Mouse (Mus musculus): ENCODE data around the gene Prkag1. TPM values are rescaled to one million over a fixed set of nuclear protein-coding genes. Genes with fewer than 3 reads are reported as not detected.
A peak's percentile ranks its signal among the peaks of the same experiment; 100 is the strongest.

The Prkag1 gene
- 58.0 and 61.2 TPM in 2 replicates for total RNA-seq (2015; ENCODE audit: low replicate concordance)
- 73.0 and 87.4 TPM in 2 replicates for total RNA-seq (2017; ENCODE audit: low replicate concordance)

DNA sequence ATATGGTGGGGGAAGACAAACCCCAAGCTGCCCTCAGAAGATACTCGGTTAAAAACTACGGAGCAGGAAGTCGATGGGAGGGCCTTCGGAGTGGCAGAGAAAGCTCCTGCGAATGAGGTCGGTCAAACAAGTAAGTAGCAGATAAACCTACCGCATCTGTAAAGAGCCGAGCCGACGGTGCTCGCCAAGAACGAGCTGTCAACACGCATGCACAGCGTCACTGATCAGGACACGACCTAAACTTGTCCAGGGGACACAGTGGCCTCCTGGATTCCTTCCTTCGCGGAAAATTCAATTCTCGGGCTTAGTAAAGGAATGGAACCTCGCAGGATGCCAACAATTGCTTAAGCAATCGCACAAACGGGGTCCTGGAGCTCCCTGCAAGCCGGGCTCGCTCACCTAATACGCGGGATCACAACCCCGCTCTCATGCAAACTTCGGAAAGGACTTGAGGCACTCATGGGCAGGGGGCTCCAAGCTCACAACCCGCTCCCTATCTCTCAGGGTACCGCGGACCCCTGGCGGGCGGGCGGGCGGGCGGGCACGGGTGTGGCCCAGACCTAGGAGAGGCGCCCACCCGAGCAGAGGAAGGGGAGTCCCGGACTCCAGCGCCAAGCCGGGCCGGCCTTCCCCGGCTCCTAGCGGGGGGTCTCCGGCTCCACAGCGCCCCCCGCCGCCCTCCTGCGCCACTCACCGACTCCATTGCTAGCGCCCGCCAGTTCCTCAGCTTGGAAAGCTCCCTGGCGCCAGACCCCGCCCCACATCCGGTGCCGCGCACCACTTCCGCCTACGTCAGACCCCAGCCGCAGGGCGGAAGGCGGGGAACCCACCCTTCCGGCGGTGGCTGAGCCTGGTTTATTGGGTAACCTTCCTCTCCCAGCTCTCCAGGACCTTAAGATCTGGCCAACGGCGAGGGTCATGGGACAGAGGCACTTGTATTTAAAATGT, at the start of gene Prkag1:
TSS of gene Prkag1 (minus strand) at position 786 of the 948 bp plus-strand sequence.
- ATAC-seq (replicated peaks; ENCODE audit: low FRiP score, poor library complexity, severe bottlenecking): peak; percentile 93

DNA sequence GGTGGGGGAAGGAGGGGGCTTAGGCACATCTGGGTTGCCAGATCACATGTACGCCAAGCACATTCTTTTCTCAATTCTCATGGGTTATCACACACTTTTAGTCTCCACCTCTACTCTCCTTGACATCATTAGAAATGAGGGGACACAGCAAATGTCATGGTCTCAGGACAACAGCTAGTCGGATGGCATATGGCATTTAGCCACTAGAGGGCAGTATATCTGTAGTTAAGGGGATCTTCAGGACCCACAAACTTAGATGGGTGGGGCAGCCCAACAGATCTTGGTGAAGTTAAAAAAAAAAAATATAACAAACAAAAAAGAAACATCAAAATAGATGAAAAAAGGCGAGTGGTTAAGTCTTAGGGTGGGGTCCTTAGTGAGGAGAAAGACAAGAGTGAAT, 46.0 kb upstream of the Prkag1 start:
- ATAC-seq (replicated peaks; ENCODE audit: low FRiP score, poor library complexity, severe bottlenecking): peak; percentile 55; the same call in 1 of the 2 replicates

DNA sequence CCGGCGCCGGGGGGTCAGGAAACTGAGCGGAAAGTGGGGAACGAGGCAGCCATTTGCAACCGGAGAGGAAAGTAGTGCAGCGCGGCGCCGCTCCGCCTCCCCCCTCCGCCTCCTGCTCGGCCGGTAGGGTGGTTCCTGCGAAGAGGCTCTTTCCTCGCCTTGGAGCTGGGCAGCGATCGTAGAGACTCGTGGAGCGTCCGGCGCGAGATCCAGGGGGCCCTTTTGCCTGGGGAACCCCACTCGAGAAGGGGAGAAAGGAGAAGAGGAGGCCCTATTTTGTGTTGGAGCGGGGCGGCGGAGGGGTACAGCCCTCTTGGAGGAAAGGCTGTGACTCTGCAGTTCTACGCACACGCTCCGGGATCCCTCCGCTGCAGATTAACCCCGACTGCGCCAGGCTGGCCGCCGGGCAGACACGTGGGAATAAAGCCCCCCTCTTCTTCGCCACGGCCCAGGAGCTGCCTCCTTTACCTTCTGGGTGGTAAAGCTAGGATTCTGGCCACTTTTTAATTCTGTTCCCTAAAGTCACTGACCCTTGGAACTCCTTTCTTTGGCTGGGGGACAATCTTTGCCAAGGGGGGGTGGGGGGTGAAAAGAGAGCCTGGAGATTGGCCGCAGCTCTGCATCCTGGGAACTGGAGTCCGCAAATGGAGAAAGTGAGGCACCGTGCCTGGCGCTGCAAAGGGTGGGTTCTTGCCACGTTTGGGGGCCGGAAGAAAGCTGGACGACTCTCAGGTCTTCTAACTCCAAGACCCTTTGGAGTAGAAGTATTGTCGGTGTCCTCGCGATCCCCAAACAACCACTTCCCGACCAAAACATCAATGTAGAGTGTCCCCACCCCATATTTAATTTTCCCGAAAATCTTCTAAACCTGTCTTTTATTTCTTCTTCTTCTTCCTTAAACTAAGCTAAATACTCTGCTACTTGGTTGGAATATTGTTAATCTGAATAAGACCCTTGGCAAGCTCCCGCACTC, 40.9 kb upstream of the Prkag1 start:
- ATAC-seq (replicated peaks; ENCODE audit: low FRiP score, poor library complexity, severe bottlenecking): peak; percentile 83

DNA sequence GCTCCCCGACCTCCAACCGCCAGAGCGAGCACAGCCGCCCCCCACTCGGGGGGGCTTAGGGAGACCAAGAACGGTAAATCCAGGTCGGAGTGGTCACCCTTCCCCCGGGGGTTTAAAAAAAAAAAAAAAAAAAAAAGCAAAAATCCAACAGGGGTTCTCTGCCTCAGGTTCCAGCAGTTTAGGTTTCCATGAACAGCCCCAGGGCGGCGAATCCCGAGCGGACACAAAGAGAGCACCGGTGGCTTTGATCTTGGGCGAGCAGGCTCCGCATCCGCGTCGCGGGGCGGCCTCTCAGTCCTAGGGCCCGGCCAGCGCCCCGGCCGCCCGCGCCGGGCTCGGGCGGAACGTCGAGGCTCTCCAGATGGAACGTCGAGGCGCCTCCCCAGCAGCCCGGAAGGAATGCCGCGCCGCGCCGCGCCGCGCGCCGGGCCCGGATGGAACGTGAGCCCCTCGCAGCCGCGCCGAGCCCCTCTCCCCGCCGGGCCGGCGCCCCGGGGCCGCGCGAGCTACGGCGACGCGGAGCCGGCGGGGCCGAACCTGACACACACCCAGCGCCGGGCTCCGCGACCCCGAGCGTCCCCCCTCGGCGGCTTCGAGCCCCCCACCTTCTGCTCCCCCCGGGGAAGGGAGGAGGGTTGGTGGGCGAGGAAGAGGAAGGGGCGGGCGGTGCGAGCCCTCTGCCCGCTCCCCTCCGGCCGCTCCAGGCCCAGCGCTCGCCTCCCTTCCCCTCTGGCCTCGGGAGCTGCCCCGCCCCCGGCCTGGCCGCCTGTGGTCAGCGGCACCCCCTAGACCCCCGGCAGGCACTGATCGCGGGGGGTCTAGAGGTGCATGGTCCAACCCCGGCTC, 40.0 kb upstream of the Prkag1 start, which contains the start of gene Kmt2d:
TSS of gene Kmt2d (minus strand) at position 135 of the 846 bp plus-strand sequence.
- peak; percentile 39; the same call in 1 of the 2 replicates for ATAC-seq (replicated peaks; ENCODE audit: low FRiP score, poor library complexity, severe bottlenecking)

DNA sequence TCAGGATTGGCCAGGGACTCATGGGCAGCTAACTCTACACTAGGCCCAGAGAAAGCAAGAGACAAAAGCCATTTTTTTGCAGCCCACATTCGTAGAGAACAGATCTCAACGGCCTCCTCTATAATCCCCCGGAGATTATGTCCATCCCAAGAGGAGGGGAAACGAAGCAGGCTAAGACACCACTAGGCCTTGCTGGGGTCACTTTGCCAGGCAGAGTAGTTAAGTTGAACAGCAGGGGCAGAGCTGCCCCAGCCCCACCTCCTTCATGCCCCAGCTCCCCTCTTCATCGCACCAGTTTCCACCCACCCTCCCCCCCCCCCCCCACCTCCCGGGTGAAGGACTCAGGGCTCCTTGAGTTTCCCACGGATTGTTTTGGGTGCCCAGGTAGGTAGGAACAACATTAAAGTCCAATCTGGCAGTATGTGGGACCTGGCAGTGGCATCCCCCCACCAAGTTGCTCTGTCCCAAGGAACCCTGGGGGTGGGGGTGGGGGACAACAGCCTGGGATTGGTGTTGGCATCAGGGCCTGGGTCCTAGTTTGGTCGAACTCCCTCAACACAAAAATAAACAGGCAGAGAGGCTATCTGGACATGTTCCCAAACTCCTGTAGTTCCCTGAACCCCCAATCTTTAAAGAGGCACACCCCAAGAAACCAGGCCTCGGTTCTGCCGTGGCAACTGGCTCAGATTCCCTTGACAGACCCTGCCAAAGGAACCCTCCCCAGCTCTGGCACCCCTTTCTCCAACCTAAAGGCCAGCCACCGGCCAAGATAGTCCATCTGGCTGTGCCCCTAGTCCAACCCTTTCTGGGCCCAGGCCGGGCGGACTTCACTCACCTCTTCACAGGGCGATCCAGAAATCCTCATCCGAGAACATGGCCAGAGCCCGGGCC, 39.1 kb upstream of the Prkag1 start:
- 0 out of 2 replicates have a peak, but pooled peaks have one; percentile 22 for ATAC-seq (replicated peaks; ENCODE audit: low FRiP score, poor library complexity, severe bottlenecking)

DNA sequence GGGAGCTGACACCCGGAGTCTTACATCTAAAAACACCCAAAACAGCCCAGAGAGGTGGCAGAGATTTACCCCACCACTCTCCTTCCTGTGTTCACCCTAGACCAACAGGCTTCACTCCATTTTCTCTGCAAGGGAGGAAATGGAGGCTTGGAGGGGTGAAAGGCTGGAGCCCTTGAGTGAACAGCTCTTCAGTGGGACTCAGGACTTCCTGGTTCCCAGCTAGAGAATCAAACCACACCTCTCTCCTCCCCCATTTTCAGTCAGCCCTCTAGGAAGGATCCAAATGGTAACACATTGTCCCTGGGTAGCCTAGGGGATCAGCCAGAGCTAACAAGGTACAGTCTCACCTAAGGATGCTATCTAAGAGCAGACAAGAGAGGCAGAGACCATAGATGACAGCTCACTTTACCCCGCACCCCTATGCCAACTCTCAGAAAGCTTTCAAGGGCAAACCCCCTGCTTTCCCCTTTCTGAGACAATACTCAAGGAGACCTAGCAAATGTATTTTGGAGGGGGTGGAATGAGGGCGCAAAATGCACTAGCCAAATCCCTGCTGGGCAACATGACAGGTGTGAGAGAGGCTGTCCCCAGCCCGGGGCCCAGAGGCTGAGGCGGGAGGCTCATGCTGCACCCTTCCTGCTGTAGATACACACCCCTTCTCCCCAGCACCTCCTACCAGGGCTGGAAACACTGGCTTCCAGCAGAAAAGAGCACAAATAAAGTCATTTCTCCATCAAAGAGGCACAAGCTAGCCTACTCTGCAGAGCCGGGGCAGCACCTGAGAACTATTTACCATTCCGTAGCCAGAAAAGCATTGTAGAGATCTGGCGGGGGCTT, 38.2 kb upstream of the Prkag1 start:
- ATAC-seq (replicated peaks; ENCODE audit: low FRiP score, poor library complexity, severe bottlenecking): 0 out of 2 replicates have a peak, but pooled peaks have one; percentile 40

DNA sequence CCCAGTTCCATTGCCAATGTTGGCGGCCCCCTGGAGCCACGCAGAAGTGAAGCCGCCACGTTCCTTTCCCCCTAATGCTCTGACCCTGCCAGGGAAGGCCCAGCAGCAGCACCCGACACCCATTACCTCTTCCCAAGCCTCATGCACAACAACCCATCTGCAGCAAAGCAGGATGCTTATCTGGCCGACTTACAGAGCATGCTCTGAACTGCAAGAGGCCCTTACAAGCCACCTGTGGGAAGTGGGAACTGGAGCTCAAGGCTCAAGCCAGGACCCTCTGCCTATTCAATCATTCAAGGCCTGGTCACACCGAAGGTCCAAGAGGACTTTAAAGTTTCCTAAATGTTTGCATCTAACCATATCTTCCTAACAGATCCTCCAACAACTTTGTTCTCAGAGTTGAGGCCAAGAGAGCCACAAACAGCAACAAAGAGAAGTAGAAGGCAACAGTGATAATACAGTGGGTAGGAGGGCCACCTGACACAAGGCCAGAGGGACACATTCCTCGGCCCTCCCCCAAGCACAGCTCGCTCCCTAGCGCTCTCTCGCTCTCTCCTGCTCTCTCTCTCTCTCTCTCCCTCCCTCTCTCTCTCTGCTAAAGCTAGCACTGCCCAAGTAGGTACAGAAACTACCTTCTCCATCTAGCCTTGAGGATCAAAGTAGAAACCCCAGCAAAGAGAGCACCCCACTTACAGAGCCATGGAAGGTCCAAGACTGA, 37.2 kb upstream of the Prkag1 start:
- no peak for ATAC-seq (replicated peaks; ENCODE audit: low FRiP score, poor library complexity, severe bottlenecking)

DNA sequence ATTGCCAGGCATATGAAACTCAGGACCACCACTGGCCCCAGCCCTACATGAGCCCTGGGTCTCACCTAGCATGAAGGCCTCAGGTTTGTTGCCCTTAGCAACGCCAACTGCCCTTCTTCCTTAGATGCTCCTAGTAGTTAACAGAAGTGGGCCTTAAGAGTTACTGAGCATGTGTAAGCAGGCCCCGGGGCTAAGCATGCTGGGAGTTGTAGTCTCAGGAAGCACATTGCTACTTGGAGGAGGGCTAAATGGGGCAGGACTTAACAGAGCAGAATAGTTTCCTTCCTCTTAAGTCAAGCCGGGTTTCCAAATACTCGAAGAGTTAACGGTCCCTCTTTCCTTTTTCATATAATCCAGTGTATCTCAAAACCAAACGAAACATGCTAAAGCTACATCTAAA, 36.0 kb upstream of the Prkag1 start:
- ATAC-seq (replicated peaks; ENCODE audit: low FRiP score, poor library complexity, severe bottlenecking): no peak

DNA sequence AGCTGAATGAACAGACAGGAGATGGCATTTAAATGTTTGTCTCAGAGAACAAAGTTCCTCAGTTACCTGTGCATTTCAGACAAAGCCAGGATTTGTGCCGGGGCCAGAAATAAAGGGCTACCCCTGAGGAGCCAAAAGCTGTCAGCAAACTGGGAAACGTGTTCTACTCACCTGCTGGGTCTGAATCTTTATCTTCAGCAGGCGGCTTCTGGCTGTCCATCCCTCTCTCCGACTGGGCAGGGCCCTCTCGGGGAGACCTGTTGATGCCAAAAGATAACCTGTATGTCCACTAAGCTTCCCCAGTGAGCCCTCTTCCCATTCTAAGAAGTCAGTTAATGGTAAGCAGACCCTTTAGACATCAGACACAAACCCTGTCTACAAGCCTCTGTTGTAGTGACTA, 35.2 kb upstream of the Prkag1 start:
- no peak for ATAC-seq (replicated peaks; ENCODE audit: low FRiP score, poor library complexity, severe bottlenecking)

DNA sequence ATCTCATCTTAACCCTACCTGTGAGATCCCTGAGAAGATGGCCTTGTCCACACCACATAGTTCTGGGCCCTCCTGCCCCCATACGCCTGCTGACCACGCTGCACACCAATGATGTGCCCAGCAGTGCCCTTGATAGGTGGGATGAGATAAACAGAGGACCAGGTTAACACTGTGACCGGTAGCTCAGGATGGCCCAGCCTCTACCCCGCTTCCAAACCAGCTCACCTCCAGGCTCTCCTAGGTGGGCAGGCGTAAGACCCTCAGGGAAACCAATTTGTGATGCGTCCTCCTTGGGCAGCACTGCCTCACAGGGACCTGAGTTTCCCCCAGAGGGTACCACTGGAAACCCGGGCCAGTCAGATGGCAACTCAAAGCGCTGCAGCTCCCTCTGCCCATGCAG, 34.5 kb upstream of the Prkag1 start:
- no peak for ATAC-seq (replicated peaks; ENCODE audit: low FRiP score, poor library complexity, severe bottlenecking)

DNA sequence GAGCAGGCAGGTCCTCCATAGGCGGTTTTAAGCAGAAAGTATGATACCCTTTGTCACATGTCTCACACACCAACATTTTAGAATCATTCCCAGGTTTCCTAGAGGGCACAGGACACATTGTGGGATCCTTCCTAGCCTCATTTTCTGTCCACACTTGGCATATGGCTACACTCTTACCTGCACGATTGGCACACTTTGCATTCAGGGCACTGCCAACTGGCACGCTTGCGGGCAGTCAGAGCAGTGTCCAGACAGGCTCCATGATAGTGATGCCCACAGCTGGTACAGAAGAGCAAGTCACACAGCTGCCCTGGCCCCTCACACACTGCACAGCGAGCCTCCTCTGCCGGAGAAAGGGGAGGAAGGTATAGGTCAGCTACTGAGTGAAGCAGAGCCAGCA, 33.6 kb upstream of the Prkag1 start:
- no peak for ATAC-seq (replicated peaks; ENCODE audit: low FRiP score, poor library complexity, severe bottlenecking)

DNA sequence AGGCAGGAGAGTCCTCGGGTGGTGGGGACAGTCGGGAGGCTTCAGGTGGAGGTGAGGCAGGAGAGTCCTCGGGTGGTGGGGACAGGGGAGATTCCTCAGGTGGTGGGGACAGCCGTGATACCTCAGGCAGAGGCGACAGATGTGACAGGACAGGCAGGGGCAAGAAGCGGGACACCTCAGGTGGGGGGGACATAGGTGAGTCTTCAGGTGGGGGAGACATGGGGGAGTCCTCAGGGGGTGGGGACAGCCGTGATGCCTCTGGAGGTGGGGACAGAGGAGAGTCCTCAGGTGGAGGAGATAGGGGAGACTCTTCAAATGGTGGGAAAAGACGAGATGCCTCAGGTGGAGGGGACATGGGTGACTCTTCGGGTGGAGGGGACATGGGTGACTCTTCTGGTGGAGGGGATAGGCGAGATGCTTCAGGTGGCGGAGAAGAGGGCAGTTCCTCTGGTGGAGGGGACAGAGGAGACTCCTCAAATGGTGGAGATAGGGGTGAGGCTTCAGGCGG, 32.2 kb upstream of the Prkag1 start:
- no peak for ATAC-seq (replicated peaks; ENCODE audit: low FRiP score, poor library complexity, severe bottlenecking)

DNA sequence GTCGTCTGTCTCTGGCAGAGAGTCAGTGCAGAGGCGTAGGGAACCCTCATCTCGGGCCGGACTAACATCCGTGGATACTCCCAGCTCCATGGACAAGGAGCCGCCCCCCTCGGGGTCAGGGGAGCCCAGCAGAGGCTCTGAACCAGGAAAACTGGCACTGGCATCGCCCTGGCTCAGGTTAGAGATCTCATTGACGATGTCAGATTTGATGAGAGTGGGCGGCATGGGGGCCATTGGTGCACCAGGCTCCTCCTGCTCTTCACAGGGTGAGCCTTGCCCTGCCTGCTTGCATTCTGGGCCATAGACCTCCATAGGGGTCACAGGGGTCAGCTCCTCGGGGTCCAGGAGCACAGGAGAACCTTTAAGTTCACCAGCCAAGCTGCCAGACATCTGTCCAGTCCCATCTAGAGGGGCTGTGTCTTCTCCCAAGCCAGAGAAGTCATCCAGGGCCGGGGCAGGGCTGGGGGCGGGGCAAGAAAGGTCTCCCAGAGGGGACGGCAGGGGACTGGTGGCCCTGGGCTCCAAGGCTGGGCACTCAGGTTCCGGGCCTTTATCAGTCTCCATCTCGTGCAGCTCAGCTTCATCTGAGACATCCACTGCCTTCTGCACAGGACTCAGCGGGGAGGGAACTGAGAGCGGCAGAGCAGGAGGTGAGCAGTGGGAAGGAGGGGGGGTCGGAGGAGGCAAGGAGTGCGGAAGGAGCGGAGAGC, 30.5 kb upstream of the Prkag1 start:
- no peak for ATAC-seq (replicated peaks; ENCODE audit: low FRiP score, poor library complexity, severe bottlenecking)

DNA sequence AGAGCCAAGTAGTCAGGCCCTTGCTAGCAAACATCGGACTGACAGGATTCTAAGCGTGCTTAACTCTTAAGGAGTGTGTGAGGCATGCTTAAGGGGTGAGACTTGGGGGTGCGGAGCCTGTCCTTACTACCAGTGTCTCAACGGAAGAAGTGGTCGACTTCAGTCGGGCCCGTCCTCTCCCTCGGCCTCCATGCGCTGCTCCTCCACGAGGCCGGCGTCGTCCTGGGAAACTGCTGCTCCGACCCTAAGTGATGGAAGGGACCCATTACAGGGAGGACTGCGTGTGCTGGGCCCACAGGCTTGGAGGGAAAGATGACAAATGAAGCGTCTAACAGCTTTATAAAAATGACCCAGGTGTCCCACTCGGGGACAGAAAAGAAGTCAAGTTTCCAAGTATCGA, 29.6 kb upstream of the Prkag1 start:
- ATAC-seq (replicated peaks; ENCODE audit: low FRiP score, poor library complexity, severe bottlenecking): no peak

DNA sequence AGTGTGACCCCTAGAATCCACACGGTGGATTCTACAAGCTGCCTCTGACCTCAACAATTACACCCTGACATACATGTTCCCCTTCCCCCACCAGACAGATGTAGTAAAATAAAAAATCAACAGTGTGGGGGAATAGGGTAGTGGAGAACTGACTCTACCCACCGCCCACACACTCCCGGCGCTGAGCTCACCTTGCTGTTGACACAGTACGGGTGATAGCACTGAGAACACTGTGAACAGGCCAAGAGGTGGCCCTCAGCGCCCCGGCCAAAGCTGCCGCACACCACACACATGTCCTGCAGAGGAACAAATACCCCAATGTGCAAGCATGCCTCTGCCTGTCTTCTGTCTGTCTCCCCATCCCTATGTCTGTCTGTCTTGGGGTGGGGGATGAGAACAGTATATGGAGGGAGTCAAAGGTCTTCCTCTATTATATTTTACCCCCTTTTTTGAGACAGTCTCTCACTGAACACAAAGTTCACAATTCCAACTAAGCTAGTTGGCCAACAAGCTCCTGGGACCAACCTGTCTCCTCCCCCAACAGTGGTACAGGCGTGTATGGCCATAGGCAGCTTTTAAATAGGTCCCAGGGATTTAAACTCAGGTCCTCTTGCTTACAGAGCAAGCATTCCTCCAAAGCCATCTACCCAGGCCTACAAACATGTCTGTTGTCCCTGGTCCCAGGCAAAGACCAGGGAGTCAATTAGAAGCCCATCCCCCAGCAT, 28.2 kb upstream of the Prkag1 start:
- no peak for ATAC-seq (replicated peaks; ENCODE audit: low FRiP score, poor library complexity, severe bottlenecking)
